Mouse (Mus musculus): ENCODE measurements around the gene Mzf1.

DNA sequence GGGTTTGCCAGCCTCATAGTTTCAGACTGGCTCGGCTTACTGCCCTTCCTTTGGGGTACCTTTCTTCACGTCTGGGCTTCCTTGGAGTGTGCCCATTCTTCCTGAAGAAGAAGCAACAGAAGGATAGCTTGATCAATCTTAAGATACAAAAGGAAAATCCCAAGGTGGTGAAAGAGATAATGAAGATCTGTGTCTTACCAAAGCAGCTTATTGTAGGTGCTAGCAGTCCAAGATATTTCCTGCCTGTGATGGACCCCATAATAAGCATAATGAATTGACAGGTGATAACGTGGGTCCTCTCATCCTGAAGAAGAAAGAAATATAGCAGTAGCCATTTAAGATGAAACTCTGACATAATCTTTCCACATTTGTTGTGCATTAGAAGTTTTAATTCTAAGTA lies 40.5 kb upstream of the Mzf1 start, which contains the start of gene Vmn1r85:
- TF ChIP-seq CTCF (IDR thresholded peaks at IDR 0.05; ENCODE audit: borderline replicate concordance, extremely low read depth, insufficient read depth, insufficient read length) (no peak), POLR2A (IDR thresholded peaks at IDR 0.05; ENCODE audit: borderline replicate concordance, extremely low read depth, insufficient read depth, insufficient read length, poor library complexity, severe bottlenecking) (no peak)

All from brain, embryonic 14.5 days (tissue).